Mouse (Mus musculus) right cerebral cortex, postnatal 25 days (tissue): ENCODE measurements around the gene Satb2.
"Not testable (repeated sequence)": the region's sequence is repeated elsewhere in the genome, so short reads cannot be mapped to it uniquely, and the experiment has no call there.

Experiments
- DNase-seq: peaks from one replicate; pipeline ENCODE4 v3.0.0; 2022

Satb2 gene

DNA sequence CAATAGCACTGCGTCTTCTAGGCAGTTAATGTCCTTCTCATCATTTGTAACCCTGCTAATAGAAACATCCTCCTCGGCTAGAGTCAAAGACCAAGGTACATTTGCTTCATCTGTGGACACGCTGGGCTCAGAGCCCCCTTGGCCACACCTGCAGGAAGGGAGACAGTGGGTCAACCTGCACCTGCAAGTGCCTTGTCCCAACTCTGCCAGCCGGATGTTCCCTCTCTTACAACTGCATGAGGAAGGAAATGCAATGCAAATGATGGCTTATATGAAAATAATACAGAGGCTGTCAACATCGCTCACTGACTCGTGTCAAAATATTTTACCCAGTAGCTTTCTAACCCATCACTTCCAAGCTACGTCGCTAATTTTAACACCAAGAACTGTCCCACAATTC is 145.7 kb downstream of the Satb2 start:
- DNase-seq = no peak

DNA sequence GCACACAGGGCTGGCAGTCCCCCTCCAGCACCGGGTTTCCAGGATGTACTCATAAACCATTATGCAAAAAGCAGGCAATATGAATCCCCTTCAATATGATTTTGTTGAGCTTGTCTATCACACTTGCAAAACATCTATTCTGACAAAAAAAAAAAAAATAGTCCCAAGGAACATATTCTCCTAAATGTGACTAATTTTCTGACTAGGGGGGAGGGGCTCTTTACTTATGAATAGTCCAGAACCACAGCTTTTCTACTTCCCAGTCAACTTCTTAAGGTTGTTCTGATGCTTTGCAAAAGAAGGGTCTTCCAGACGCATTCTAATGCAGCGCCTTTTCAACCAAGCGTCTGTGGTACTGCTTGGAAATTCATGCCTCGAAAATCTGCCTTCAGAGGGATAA is 155.7 kb downstream of the Satb2 start:
- DNase-seq = no peak

DNA sequence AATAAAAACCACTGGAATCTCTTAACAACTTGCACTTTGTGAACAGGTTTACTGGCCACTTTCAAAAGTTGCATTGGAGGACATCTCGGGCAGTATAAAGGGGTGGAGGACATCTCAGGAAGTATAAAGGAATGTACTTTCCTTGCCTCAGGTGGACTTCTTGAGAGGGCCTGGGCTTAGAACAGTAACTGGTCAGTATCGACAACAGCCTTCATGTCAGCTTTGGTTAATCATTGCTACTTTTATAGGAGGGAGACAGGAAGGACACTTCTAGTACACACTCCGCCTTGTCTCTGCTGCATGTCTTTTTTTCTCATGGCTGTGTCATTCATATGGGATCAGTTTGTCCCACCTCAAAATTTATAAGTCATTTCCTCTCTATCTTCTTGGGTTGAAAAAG is 156.4 kb downstream of the Satb2 start:
- no peak for DNase-seq

DNA sequence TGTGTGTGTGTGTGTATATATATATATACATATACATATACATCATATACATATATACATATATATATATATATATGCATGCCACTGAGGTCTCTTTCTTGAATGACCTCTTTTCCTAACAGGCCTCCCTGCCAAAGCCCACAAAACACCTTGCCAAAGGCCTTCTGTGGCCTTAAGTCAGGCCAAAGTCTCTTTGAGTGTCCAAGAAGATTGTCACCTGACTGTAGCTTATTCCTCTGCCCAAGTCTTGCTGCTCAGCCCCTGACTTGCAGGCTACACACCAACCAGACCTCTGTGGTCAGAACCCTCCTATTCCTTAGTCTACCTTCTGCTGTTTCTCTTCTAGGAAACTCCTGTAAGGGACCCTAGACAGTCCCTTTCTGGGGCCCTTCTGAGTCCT is 164.9 kb downstream of the Satb2 start:
- no peak for DNase-seq

DNA sequence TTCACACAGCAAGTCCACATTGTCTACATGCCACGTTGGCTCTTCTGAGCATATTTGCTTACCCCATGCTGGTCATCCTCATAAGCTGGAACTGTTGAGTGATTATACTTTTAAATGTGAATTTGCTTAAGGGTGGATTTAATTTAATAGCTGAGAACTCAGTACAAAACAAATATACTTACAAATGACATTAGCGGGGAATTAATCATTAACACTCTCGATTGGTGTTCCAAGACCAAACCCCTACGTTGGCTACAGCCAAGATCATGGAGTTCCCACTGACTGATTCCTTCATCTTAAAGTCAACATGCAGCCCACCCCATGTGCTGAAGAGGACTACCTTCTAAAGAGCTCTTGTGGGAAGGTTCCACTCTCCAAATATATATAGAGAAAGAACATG is 165.5 kb downstream of the Satb2 start:
- no peak for DNase-seq

DNA sequence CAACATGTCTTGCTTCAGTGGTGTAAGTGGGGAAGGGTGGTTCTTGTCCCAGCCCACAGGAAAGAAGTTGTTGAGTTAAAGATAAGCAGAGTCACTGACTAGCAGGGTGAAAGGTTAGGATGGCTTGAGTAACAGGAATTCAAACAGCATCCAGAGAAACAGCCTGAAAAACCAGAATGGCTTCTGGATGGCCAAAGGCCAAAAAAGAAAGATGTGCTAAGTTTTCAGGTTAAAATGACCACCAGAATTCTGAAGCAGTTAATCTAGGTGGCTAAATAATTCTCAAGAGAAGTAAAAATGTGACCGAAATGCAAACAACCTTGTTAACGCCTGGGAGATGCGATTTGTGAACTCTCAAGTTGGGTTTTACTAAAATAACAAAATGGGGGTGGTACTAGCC is 167.0 kb downstream of the Satb2 start:
- no peak for DNase-seq

DNA sequence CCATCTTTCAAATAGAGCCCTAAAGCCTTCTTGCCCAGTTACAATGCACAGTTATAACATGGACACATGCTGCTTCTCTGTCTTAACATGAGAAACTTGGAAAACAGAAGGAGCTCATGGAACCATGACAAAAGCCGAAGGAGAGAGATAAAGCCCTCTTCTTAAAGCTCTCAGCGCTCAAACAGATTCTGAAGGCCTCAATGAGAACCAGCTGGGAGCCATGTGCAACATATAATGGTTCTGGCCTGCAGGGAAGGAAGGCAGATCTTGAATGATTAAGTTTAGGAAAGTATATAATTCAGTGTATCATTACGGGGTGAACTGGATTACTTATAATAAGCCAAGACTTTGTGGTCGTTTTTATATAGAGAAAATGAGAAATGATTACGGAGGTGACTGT is 172.4 kb downstream of the Satb2 start:
- DNase-seq = no peak

DNA sequence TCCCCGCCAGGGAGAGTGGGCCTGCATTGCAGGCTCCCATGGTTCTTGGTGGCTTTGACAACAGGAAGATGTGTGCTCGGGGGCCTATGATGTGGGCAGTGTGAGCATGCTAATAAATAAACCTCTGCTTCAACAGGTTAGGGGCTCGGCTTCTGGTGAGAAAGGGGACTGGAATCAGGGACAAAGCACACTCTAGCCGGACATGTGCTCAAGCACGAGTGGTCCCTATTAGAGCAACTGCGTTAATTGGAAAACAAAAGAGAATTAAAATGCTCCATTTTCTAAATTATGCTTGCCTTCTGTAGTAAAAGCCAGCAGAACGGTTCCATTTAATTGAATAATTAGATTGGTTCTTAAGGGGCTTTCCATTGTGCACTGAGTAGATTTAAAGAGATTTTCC is 177.8 kb downstream of the Satb2 start:
- DNase-seq = no peak

DNA sequence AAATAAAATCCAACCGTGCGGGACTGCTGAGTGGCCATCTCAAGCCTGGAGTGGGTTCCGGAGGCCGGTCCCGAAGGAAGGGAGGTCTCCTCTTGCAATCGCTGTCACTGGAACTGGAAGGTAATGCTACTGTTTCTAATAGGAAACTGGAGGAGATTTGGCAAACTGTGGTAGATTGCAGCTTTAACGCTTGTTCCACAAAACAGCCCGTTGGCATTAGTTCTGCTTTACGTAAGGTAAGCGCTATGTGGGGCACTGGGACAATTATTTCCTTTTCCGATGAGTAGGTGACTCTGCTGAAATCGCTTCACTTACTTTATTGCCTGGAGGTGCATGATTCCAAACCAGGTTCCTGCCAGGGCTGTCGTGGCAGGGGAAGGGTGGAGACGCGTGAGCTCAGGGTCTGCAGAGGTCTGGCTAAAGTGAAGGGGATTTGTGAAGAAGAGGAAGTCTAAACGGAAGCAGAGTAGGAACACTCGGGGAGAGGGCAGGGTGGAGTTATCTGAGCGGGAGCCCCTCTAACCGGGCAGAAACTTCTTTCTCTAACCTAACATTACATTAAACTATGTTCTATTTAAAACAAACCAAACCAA is 183.3 kb downstream of the Satb2 start:
- DNase-seq = no peak

DNA sequence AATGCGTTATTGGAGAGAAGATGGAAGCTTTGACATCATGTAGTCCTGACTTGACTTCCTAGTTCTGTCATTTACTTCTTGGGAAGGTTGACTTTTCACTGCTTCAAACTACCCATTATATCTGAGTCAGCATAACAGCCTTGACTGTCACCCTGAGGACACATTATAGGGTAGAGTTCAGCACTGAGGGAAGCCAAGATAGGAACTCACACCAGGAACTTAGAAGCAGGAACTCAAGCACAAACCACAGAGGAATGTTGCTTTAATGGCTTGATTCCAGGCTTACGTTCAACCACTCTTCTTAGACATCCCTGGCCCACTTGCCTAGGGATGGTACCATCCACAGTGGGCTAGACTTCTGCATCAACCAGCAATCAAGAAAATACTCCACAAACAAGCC is 188.8 kb downstream of the Satb2 start:
- no peak for DNase-seq

DNA sequence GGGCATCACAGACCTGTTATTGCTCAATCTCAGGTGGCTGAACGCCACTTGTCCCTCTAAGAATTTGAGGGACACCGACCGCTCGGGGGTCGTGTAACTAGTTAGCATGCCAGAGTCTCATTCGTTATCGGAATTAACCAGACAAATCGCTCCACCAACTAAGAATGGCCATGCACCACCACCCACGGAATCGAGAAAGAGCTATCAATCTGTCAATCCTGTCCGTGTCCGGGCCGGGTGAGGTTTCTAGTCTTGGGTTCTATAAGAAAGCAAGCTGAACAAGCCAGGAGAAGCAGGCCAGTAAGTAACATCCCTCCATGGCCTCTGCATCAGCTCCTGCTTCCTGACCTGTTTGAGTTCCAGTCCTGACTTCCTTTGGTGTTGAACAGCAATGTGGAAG is 196.3 kb downstream of the Satb2 start:
- DNase-seq = not testable (repeated sequence)

DNA sequence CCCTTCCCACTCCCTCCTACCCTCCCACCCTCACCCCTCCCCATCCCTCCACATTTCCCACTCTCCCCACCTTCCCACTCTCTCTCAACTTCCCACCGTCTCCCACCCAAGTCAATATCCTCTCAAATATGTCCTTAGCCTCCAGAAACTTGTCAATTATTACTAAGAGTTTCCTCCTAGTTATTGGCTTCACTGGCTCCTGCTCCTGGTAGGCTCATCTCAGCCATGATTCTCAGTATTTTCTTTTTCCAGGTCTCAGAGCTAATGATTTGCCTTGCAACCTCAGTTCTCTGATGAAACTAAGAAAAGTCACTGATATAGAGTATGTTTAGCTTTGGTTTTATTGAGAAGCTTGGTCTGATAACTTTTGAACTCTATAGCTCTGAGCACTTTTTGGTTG is 214.2 kb downstream of the Satb2 start:
- no peak for DNase-seq

DNA sequence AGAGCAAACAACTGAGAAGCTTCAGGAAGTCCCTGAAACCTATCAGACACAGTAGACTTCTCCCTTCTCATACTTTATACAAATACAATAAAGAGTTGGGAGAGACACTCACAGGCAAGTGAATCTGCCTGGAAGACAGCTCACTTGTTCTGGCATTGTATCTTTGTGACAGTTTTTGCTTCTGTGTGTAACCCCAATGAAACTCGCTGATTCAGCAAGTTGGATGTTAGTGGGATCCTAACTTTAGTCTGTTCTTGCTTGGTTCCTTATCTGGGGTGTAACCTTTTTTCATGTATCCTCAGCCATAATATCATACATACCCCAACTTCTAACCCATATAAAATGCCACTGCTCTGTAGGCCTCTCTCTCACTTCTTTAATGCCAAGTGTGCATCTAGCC is 216.9 kb downstream of the Satb2 start:
- DNase-seq = no peak

DNA sequence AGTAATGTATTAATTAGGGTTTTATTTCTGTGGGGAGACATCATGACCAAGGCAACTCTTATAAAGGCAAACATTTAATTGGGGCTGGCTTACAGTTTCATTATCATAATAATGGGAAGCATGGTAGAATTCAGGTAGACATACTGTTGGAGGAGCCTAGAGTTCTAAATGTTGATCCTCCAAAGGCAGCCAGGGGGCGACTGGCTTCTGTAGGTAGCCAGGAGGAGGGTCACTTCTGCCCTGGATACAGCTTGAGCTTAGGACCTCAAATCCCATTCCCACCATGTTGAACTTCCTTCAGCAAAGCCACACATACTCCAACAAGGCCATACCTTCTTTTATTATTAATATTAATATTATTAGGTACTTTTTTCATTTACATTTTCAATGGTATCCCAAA is 225.2 kb downstream of the Satb2 start:
- DNase-seq = no peak

DNA sequence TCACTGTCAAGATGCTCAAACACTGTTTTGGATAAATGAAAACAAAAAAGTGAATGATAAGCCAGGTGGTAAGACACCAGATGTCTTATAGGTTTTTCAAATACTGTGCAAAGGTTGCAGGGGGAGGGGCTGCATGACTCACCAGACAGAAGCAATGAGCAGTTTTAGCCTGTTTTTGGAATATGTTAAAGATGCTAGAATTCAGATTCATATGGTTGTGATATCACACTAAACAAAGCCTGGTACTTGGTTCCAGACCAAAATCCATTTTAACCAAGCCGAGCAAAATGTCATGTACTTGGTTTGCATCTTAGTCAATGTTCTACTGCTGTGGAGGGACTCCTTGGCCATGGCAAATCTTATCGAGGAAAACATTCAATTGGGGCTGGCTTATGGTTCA is 227.8 kb downstream of the Satb2 start:
- DNase-seq = no peak

DNA sequence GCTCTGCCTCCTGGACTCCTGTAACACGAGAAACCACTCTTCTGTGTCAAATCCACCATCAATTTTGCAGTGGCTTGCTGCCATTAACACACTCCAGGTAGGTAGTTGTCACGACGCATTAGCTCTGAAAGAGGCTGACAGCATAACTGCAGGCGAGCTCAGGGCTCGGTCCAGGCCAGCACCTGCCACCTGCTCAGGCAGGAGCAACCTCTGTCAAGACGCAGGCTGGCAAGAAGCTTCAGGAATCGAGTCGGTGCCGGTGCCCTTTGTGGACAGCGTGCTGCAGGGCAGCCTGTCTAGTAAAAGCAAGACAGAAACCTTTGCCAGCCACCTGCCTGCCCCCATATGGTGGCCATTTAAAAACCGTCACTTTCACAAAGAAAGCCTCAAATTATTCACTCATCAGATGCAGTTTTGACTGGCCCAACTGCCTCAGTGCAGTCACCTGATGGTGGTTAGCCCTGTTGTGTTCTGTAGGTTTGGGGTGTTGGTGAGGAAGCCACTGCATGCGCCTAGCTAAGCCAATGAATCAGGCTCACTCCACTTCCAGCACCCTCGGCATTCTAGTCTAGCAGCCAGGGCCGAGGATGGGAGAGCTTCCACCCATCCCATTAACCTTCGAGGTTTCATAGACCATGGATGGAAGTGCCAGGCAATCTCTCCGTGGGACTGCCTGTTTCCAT is 228.7 kb downstream of the Satb2 start:
- DNase-seq = no peak

DNA sequence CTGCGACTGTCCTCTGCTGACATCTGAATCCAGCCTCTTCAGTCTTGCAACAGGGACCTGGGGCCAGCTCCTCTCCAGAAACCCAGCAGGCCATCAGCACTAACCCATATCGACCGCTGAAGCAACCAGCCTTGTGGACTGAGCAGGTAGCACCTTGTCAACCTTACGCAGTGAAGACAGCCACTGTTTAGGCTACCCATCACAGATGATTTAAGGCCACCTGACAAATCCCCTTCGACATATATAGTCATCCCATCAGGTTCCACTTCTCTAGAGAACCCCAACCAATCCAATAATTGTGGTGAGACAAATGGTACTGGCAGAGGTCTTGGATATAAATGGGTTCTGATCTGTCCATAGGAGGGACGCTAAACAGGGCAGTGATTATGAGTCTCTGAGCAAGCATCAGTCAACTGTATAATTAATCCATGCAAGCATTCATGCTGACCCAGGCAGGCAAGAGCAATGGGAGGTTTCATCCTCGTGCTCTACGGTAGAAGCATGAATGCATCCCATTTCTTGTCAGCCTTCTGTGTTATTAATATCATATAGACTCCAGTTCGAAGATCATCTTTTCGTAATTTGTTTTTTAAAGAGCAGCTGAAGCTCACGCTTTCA is 229.5 kb downstream of the Satb2 start:
- no peak for DNase-seq
